Mouse (Mus musculus) thymus, postnatal 25 days (tissue): ENCODE results near the gene Zc3h12c.

Experiments used
- DNase-seq: peaks from one replicate; pipeline ENCODE4 v3.0.0; 2022

Gene Zc3h12c

GRCm38 (mm10) chr9:52165706-52166090 lies 2.7 kb downstream of the Zc3h12c start:
- no peak for DNase-seq

- no peak for DNase-seq
Observed at GRCm38 (mm10) chr9:52165076-52165705, 3.2 kb downstream of the Zc3h12c start.

GRCm38 (mm10) chr9:52160512-52160911 lies 7.9 kb downstream of the Zc3h12c start:
- DNase-seq: no peak

- DNase-seq: no peak
Observed at GRCm38 (mm10) chr9:52158561-52158960, 9.8 kb downstream of the Zc3h12c start.

- no peak for DNase-seq
Observed at GRCm38 (mm10) chr9:52155417-52155816, 13.0 kb downstream of the Zc3h12c start.

DNA sequence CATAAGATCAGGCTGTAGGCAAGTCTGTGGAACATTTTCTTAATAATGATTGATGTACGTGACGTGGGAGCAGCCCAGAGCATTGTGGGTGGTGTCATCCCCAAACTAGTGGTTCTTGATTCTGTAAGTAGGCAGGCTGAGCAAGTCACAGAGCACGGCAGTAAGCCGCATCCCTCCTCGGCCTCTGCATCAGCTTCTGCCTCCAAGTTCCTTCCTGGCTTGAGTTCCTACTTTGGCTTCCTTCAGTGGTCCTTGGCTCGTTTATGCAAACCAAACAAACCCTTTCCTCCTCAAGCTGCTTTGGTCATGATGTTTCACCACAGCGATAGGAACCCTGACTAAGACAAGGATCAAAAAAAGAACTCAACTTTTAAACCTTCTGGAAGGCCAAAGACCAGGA lies 14.1 kb downstream of the Zc3h12c start:
- no peak for DNase-seq

- no peak for DNase-seq
Observed at GRCm38 (mm10) chr9:52152076-52152826, 16.1 kb downstream of the Zc3h12c start.

DNA sequence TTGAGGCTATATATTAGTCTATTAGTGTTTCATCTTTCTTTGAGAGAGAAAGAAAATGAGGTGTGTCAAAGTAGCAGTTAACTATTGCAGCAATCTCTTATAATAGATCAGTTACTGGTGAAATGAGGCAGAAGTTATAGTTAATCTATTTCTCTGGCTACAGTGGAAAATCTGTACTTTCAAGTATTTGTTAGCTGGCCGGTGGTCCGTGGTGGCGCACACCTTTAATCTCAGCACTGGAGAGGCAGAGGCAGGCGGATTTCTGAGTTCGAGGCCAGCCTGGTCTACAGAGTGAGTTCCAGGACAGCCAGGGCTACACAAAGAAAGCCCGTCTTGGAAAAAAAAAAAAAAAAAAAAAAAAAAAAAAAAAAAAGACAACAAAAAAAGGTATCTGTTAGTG lies 18.6 kb downstream of the Zc3h12c start:
- no peak for DNase-seq

GRCm38 (mm10) chr9:52149286-52149685 lies 19.1 kb downstream of the Zc3h12c start:
- no peak for DNase-seq

DNA sequence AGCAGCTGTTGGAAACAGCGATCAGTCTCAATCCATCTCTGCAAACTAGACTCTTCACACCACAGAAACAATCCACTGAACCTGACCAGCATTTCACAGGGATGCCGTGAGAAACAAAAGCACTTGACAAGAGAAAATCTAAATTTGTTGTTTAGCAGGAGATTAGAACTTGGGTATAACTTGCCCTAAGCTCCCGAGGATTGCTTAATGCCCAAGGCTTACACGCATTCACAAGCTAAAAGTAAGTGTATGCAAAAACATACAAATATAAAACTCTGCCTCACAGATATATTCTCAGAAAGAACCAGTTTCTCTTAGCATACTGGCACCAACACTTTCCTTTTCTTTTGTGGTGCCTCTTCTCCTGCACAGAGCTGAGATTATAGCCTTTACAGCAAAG lies 19.5 kb downstream of the Zc3h12c start:
- DNase-seq: no peak

DNA sequence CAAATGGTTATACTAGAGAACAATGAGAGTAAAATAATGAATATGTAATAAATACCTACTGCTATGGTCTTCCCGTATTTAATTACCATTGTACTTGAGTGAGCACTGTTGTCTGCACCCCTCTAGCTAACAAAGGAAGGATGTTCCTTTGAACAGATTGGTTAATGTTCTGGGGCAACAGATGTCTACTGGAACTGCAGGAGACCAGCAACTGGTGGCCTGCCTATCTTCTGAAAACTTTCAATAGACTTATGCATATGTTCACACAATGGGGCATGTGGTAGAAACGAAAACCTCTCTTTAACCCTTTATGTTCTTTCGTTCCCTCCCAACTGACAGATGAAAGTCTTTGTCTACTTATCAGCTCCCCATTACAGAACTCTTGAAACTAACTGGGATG lies 20.1 kb downstream of the Zc3h12c start:
- no peak for DNase-seq

- no peak for DNase-seq
Observed at GRCm38 (mm10) chr9:52146241-52146640, 22.1 kb downstream of the Zc3h12c start.

GRCm38 (mm10) chr9:52132771-52133170 lies 35.6 kb downstream of the Zc3h12c start:
- DNase-seq: no peak

DNA sequence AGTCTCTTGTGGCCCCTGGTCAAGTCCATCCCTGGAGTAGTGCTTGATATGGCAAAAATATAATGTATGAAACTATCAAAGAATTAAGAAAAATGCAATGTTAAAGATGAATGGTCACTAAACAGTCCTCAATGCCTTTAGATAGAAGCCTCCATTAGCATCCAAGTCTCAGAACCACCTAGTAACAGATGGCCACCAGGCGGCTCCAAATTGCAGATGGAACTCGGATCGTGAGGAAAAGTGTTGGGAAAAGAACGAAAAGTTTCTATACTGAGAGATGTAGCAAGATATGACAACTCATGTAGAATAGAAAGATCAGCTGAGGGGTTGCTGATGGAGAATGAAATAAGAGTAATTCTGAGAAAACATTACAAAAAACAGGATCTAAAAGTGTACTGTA lies 38.0 kb downstream of the Zc3h12c start:
- DNase-seq: no peak

DNA sequence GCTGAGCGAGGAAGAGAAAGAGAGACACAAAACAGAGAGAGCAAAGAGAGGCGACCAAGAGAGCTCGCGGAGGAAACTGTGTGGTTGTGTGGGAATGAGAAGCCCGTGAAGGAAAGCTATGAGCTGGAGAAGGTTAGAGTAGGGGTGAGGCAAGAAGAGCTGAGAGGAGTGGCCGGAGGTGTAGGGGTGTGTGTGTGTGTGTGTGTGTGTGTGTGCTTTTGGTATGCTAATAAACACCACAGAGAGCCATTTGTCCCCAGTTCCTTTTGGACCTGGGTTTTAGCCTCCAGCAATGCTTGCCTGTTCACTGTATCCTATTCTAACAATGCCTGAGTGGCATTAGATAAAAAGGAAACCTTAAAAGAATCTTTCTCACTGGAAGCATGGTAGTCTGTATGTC lies 43.1 kb downstream of the Zc3h12c start:
- DNase-seq: no peak

- no peak for DNase-seq
Observed at GRCm38 (mm10) chr9:52119212-52119611, 49.2 kb downstream of the Zc3h12c start.

GRCm38 (mm10) chr9:52113091-52113490 lies 55.3 kb downstream of the Zc3h12c start:
- DNase-seq: no peak

DNA sequence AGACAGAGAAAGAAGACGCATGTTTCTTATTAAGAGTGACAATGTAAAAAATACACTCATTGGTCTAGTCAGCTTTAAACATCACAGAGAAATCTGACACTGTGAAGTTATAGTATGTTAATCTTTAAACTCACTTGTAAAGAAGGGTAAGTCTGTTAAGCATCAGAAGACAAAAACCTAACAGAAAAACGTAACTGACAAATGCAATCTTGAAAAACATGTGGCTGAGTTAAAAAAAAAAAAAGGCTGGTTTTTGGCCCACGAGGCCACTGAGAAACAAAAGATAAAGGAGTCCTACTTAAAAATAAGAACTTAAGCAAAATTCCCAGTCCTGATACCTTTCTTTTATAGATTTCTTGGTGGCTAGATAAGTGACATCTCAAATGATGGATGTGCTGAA lies 57.6 kb downstream of the Zc3h12c start:
- no peak for DNase-seq

- DNase-seq: no peak
Observed at GRCm38 (mm10) chr9:52107161-52107560, 61.2 kb downstream of the Zc3h12c start.

DNA sequence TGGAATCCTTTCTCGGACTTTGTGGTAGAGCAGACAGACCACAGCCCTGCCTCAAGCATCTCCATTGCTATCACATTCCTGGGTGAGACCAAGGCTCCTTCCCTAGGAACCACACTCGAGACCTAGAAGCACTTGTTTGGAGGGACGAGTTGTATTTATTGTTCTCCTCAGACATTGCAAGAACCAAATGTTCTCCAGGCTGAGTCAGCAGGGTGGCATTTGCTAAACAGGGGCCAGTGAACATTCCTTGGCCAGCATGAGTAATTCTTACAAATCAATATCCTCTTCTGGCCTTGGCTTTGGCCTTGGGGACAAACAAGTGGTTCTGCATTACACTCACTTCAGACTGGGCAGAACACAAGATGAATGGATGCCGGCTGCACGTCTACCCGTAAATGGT lies 62.9 kb downstream of the Zc3h12c start:
- no peak for DNase-seq

GRCm38 (mm10) chr9:52104225-52104615 lies 64.2 kb downstream of the Zc3h12c start:
- DNase-seq: no peak

DNA sequence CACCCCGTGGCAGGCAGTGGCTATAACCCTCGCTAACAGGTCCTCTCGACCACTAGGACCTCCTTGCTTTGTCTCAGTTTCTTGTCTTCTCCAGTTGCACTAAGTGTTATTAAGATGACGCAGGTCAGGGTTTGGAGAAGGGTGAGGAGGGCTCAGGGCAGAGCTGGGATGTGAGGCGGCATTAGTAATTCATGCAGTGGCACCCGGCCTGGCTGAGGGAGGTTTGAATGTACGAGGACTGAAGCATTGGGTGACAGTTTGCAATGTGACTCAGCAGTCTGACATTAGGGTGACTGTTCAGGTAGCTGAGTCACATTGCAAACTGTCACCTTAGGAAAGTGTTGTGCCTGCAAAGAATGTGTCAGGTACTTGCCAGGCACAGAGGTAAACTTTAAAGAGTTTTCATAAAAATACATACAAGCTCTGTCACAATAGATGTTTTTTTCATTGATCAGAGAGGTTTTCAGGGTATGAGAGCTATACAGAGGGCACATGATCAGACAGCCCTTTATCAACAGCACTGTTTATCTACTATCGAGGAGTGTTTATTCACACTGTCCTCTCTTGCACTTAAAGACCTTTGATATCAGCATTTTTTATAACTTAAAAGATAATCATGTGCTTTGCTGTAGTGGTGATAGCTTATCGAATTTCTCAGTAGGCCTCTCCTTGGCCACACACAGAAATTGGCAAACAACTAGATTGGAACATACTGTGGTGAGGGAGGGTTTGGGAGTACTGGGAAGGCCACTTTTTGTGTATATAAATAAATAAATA lies 64.7 kb downstream of the Zc3h12c start:
- DNase-seq: no peak

DNA sequence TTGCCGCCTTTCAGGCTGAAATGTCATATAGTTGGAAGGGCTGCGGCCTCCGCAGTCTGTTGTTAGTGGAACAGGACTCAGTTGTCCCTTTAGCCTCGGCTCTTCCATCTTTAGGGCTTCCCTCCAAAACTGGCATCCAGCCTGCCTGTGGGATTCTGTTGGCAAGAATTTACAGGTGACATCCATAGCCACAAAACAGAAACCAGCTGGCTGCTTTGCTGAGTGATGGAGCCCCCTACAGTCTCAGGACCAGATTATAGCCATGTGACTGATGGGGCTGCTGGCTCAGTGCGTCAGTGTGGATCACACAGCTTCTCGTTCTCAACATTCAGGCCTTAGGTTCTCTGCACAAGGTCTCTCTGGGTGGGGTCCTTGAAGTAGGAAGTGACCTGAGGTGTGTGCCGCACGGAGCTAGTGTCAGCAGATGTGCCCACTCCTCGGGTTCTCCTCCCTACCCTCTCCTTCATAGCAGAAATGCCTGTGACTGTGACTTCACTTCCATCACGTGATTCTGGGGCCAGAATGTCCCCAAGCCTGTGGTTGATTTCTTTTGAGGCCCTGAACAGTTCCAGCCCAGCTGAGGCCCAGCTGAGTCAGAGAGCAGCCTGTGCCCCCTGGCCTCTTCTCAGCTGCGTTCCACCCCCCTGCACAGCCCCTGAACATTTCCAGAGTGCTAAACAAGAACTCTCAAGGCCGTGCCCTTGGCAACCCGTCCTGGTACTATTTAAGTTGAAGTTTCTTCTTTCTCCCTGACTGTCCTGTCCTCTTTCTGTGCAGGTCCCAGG lies 66.1 kb downstream of the Zc3h12c start:
- DNase-seq: no peak
